14 mouse cellular contexts compared by ENCODE assay signal in the genomic region with DNA sequence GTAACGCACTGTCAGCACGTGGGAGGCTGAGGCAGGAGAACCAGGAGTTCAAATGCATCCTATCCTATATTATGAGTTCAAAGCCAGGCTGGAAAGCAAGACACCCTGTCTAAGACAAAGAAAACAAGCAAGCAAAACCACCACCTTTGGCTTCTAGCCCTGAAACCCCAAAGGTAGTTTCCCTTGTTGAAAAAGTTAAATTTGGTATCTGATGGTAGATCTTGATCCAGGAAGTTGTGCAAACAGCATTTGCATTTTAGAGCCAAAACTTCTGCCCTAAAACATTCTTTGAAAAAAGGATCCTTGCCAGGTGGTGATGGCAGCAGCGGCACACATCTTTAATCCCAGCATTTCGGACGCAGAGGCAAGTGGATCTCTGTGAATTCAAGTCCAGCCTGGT. TPM values are rescaled to one million over a fixed set of nuclear protein-coding genes. Genes with fewer than 3 reads are reported as not detected.
A peak's percentile ranks its signal among the peaks of the same experiment; 100 is the strongest.
DNase-seq lines count a peak whose midpoint lies in the region; ATAC-seq lines count a peak whose summit lies in the region.
"Had no signal": no experiment of that assay in that cellular context is flagged by ENCODE, and none has a peak within 500 bp of the region (broad histone marks: within the 10 kb centered on the region; RNA-seq: fewer than 3 reads in every experiment).

No protein-coding gene starts in this region.

- no peak overlapping the region for H3K27ac ChIP-seq in hindbrain, embryonic 10.5 days
- H3K27ac ChIP-seq: forebrain, embryonic 12.5 days; heart, embryonic 13.5 days had no signal

- H3K4me3 ChIP-seq in hindbrain, embryonic 10.5 days = no peak overlapping the region
- H3K4me3 ChIP-seq: forebrain, embryonic 12.5 days; heart, embryonic 13.5 days had no signal

- peak; percentile 3; the same call in 1 of the 2 replicates for ATAC-seq in neutrophil, adult 5-6 weeks (ENCODE audit: extremely low read depth, insufficient number of reproducible peaks, low FRiP score, poor library complexity, severe bottlenecking)
- ATAC-seq in erythroid progenitor cell, adult 5-6 weeks (replicated peaks; ENCODE audit: low FRiP score, poor library complexity, severe bottlenecking) = no peak

- H3K9me3 ChIP-seq in hindbrain, embryonic 10.5 days = no peaks in the 10 kb centered on the region
- H3K9me3 ChIP-seq: forebrain, embryonic 12.5 days; heart, embryonic 13.5 days had no signal

- peaks cover 70% of the 10 kb centered on the region for H3K27me3 ChIP-seq in hindbrain, embryonic 10.5 days (ENCODE audit: insufficient read depth, poor library complexity, severe bottlenecking)

- peaks cover 23% of the 10 kb centered on the region for H3K4me1 ChIP-seq in hindbrain, embryonic 10.5 days (replicated peaks)

- WGBS in hindbrain, embryonic 10.5 days = 82% methylated on average over 5 of the region's 5 CpGs

- peak; percentile 13 for DNase-seq in lung, postnatal 25 days (ENCODE audit: low spot score)
- no peak for DNase-seq in lung, postnatal 36 days
- peak; percentile 76 for DNase-seq in CD4-positive, CD25-positive, alpha-beta regulatory T cell, adult 2 months (ENCODE audit: low read depth, low spot score)
- peak; percentile 71 for DNase-seq in T-cell, adult 2 months (ENCODE audit: low spot score)
- no peak for DNase-seq in hindbrain, embryonic 10.5 days (ENCODE audit: low spot score)
- DNase-seq: adrenal gland, adult 8-10 months; heart, postnatal 4 days; kidney, postnatal 25 days; lung, adult 2 months; midbrain, embryonic 14.5 days had no signal

- H3K36me3 ChIP-seq in hindbrain, embryonic 10.5 days = no peaks in the 10 kb centered on the region
- H3K36me3 ChIP-seq: forebrain, embryonic 12.5 days; heart, embryonic 13.5 days had no signal

RNA-seq across cellular contexts. Expression of a gene that starts 2.2 kb away (rescaled TPM):
- total RNA-seq in neutrophil, adult 5-6 weeks (2017) = 14.7 and 15.8 TPM in 2 replicates
- polyA plus RNA-seq in hindbrain, embryonic 10.5 days (2016; fragmentation: Nextera tagmentation; extraction: Ambion mirVana) = 2.6 and 4.4 TPM in 2 replicates
- total RNA-seq in erythroid progenitor cell, adult 5-6 weeks (2015; ENCODE audit: low replicate concordance) = 0.84 TPM in 1 of 2 replicates, not detected in the other
- total RNA-seq in erythroid progenitor cell, adult 5-6 weeks (2017; ENCODE audit: low replicate concordance) = 0.64 TPM in 1 of 2 replicates, not detected in the other

RNA-seq across cellular contexts. Expression of a gene that starts 38.2 kb away (rescaled TPM):
- 30.7 and 49.6 TPM in 2 replicates for total RNA-seq in neutrophil, adult 5-6 weeks (2017)
- 18.0 and 19.6 TPM in 2 replicates for polyA plus RNA-seq in hindbrain, embryonic 10.5 days (2016; fragmentation: Nextera tagmentation; extraction: Ambion mirVana)
- 0.84 and 3.6 TPM in 2 replicates for total RNA-seq in erythroid progenitor cell, adult 5-6 weeks (2015; ENCODE audit: low replicate concordance)
- 1.4 and 2.1 TPM in 2 replicates for total RNA-seq in erythroid progenitor cell, adult 5-6 weeks (2017; ENCODE audit: low replicate concordance)

RNA-seq across cellular contexts. Expression of a gene that starts 59.4 kb away (rescaled TPM):
- total RNA-seq in neutrophil, adult 5-6 weeks (2017) = 251 and 277 TPM in 2 replicates
- 453 and 461 TPM in 2 replicates for polyA plus RNA-seq in hindbrain, embryonic 10.5 days (2016; fragmentation: Nextera tagmentation; extraction: Ambion mirVana)
- 302 and 380 TPM in 2 replicates for total RNA-seq in erythroid progenitor cell, adult 5-6 weeks (2015; ENCODE audit: low replicate concordance)
- total RNA-seq in erythroid progenitor cell, adult 5-6 weeks (2017; ENCODE audit: low replicate concordance) = 113 and 237 TPM in 2 replicates

RNA-seq across cellular contexts. Expression of a gene that starts 59.6 kb away (rescaled TPM):
- 14.8 and 19.8 TPM in 2 replicates for total RNA-seq in neutrophil, adult 5-6 weeks (2017)
- 68.2 and 78.6 TPM in 2 replicates for polyA plus RNA-seq in hindbrain, embryonic 10.5 days (2016; fragmentation: Nextera tagmentation; extraction: Ambion mirVana)
- 8.3 and 9.2 TPM in 2 replicates for total RNA-seq in erythroid progenitor cell, adult 5-6 weeks (2015; ENCODE audit: low replicate concordance)
- 5.4 and 11.9 TPM in 2 replicates for total RNA-seq in erythroid progenitor cell, adult 5-6 weeks (2017; ENCODE audit: low replicate concordance)

Comparison
In these comparisons a context has a peak if more than half of its experiments do, and no peak if none do; other contexts are left out.
1. DNase-seq: peak in lung, postnatal 25 days (single experiment), CD4-positive, CD25-positive, alpha-beta regulatory T cell, adult 2 months (single experiment) and T-cell, adult 2 months (single experiment); none in lung, postnatal 36 days (single experiment) and hindbrain, embryonic 10.5 days (single experiment).